Mouse (Mus musculus) hindbrain, embryonic 10.5 days (tissue): ENCODE results near the gene Fbxl19. TPM values are rescaled to one million over a fixed set of nuclear protein-coding genes. Genes with fewer than 3 reads are reported as not detected.
"Not testable (repeated sequence)": the region's sequence is repeated elsewhere in the genome, so short reads cannot be mapped to it uniquely, and the experiment has no call there.

ENCODE experiments used
- DNase-seq: peaks from one replicate; pipeline ENCODE4 v3.0.0-alpha.2; 2017; ENCODE audit warnings: low spot score
- H3K27ac ChIP-seq: fragments of 300-500 bp; sonication (generic); 2 replicates; pipeline ENCODE4 v1.5.1; 2016; ENCODE audit warnings: mild to moderate bottlenecking, moderate library complexity
- H3K27me3 ChIP-seq: fragments of 300-500 bp; sonication (generic); 2 replicates; pipeline ENCODE4 v1.6.1; 2016; ENCODE audit warnings: mild to moderate bottlenecking; ENCODE audit not compliant: poor library complexity, insufficient read depth, severe bottlenecking
- H3K36me3 ChIP-seq: fragments of 300-500 bp; sonication (generic); 2 replicates; pipeline ENCODE4 v1.6.1; 2016; ENCODE audit warnings: mild to moderate bottlenecking, moderate library complexity
- H3K4me1 ChIP-seq: fragments of 300-500 bp; sonication (generic); replicated peaks from 2 replicates; pipeline ENCODE4 v1.6.1; 2016; ENCODE audit warnings: mild to moderate bottlenecking
- H3K4me3 ChIP-seq: fragments of 300-500 bp; sonication (generic); 2 replicates; pipeline ENCODE4 v1.5.1; 2016; ENCODE audit warnings: mild to moderate bottlenecking, moderate library complexity
- H3K9me3 ChIP-seq: fragments of 300-500 bp; sonication (generic); 2 replicates; pipeline ENCODE4 v1.6.1; 2016; ENCODE audit warnings: mild to moderate bottlenecking, moderate library complexity
- WGBS: fragments of 180-500 bp; shearing (Covaris S2); methylation state at CpG from one replicate; pipeline ENCODE4 v1.1.7; 2016; 5-methylcytosine and 5-hydroxymethylcytosine counted together
- polyA plus RNA-seq: library from polyadenylated mRNA; unstranded; fragments of >200 nt; fragmentation: Nextera tagmentation; extraction: Ambion mirVana; gene quantifications from 2 replicates; pipeline ENCODE4 v1.2.1, GENCODE M21; 2016

Gene Fbxl19
- polyA plus RNA-seq, 1 experiment from 2014 or later, result 8.9 TPM

- Histone ChIP-seq H3K4me3 (no peak overlapping the region), H3K9me3 (no peaks in the 10 kb centered on the region), H3K4me1 (peaks cover 52% of the 10 kb centered on the region), H3K27me3 (no peaks in the 10 kb centered on the region), H3K27ac (no peak overlapping the region), H3K36me3 (peaks cover 13% of the 10 kb centered on the region)
- 91% methylated on average over 1 of the region's 1 CpGs for WGBS
- DNase-seq, result no peak
These were observed 28.2 kb downstream of the Fbxl19 start for GRCm38 (mm10) chr7:127772557-127772956.

- Histone ChIP-seq H3K9me3 (no peaks in the 10 kb centered on the region), H3K27me3 (no peaks in the 10 kb centered on the region), H3K4me1 (peaks cover 52% of the 10 kb centered on the region), H3K27ac (no peak overlapping the region), H3K4me3 (peak overlapping the region; percentile 16; the same call in 1 of the 2 replicates), H3K36me3 (peaks cover 5% of the 10 kb centered on the region)
- DNase-seq, result peak; percentile 67
- 45% methylated on average over 9 of the region's 9 CpGs for WGBS
These were observed 29.5 kb downstream of the Fbxl19 start for GRCm38 (mm10) chr7:127773664-127774384.

GRCm38 (mm10) chr7:127775837-127776236 lies 31.5 kb downstream of the Fbxl19 start:
- Histone ChIP-seq H3K36me3 (peaks cover 25% of the 10 kb centered on the region), H3K4me1 (peaks cover 34% of the 10 kb centered on the region), H3K4me3 (peak overlapping the region; percentile 94), H3K27ac (peak overlapping the region; percentile 100)
- 77% methylated on average over 7 of the region's 7 CpGs for WGBS
- H3K27me3 ChIP-seq, DNase-seq, H3K9me3 ChIP-seq: not testable (repeated sequence)

GRCm38 (mm10) chr7:127776426-127776825 lies 32.1 kb downstream of the Fbxl19 start, which contains the start of gene Setd1a:
Setd1a (plus strand) TSS chr7:127776670.
- WGBS, result under 1% methylated on average over 23 of the region's 23 CpGs
- no peaks in the 10 kb centered on the region for H3K27me3 ChIP-seq
- H3K4me1 ChIP-seq, result peaks cover 29% of the 10 kb centered on the region
- H3K4me3 ChIP-seq, result peak within 1 kb of the TSS; percentile 94
- no peaks in the 10 kb centered on the region for H3K9me3 ChIP-seq
- peak; percentile 85 for DNase-seq
- H3K27ac ChIP-seq, result peak within 1 kb of the TSS; percentile 100
- H3K36me3 ChIP-seq, result peaks cover 30% of the 10 kb centered on the region

GRCm38 (mm10) chr7:127776878-127777473 lies 32.6 kb downstream of the Fbxl19 start:
- Histone ChIP-seq H3K27ac (peak overlapping the region; percentile 100), H3K9me3 (no peaks in the 10 kb centered on the region), H3K4me3 (peak overlapping the region; percentile 94), H3K36me3 (peaks cover 36% of the 10 kb centered on the region), H3K27me3 (no peaks in the 10 kb centered on the region), H3K4me1 (peaks cover 29% of the 10 kb centered on the region)
- DNase-seq, result peak; percentile 95
- under 1% methylated on average over 70 of the region's 70 CpGs for WGBS

- 3% methylated on average over 66 of the region's 66 CpGs for WGBS
- peak; percentile 73 for DNase-seq
- peaks cover 29% of the 10 kb centered on the region for H3K4me1 ChIP-seq
- H3K27ac ChIP-seq, result peak overlapping the region; percentile 100
- H3K36me3 ChIP-seq, result peaks cover 43% of the 10 kb centered on the region
- H3K27me3 ChIP-seq, result no peaks in the 10 kb centered on the region
- peak overlapping the region; percentile 94 for H3K4me3 ChIP-seq
- no peaks in the 10 kb centered on the region for H3K9me3 ChIP-seq
These were observed 33.3 kb downstream of the Fbxl19 start for GRCm38 (mm10) chr7:127777474-127778266.

- WGBS, result 77% methylated on average over 4 of the region's 4 CpGs
These were observed 34.0 kb downstream of the Fbxl19 start for GRCm38 (mm10) chr7:127778350-127778749.

GRCm38 (mm10) chr7:127785308-127785707 lies 41.0 kb downstream of the Fbxl19 start, which contains the start of gene Gm49388:
Gm49388 (plus strand) TSS chr7:127785608.
- H3K27ac ChIP-seq, result no peak within 1 kb of the TSS

More at GRCm38 (mm10) chr7:127778350-127778749, 34.0 kb downstream of the Fbxl19 start:
- Histone ChIP-seq H3K4me1 (peaks cover 29% of the 10 kb centered on the region), H3K27me3 (no peaks in the 10 kb centered on the region), H3K9me3 (no peaks in the 10 kb centered on the region), H3K36me3 (peaks cover 50% of the 10 kb centered on the region), H3K4me3 (peak overlapping the region; percentile 94), H3K27ac (peak overlapping the region; percentile 100)
- DNase-seq, result no peak

GRCm38 (mm10) chr7:127797076-127797845 lies 52.9 kb downstream of the Fbxl19 start:
- DNase-seq, result no peak
- peaks cover 93% of the 10 kb centered on the region for H3K36me3 ChIP-seq
- 94% methylated on average over 23 of the region's 23 CpGs for WGBS
- H3K9me3 ChIP-seq, result no peaks in the 10 kb centered on the region
- H3K27ac ChIP-seq, result no peak overlapping the region
- no peaks in the 10 kb centered on the region for H3K27me3 ChIP-seq
- H3K4me1 ChIP-seq, result 0 out of 2 replicates have a peak, but pooled peaks cover 11% of the 10 kb centered on the region
- no peak overlapping the region for H3K4me3 ChIP-seq

More at GRCm38 (mm10) chr7:127785308-127785707, 41.0 kb downstream of the Fbxl19 start, which contains the start of gene Gm49388:
- Histone ChIP-seq H3K36me3 (peaks cover 100% of the 10 kb centered on the region), H3K27me3 (no peaks in the 10 kb centered on the region), H3K4me1 (no peaks in the 10 kb centered on the region), H3K9me3 (no peaks in the 10 kb centered on the region), H3K4me3 (no peak within 1 kb of the TSS)
- WGBS, result 94% methylated on average over 7 of the region's 7 CpGs
- no peak for DNase-seq

GRCm38 (mm10) chr7:127798591-127798990 lies 54.2 kb downstream of the Fbxl19 start:
- peaks cover 93% of the 10 kb centered on the region for H3K36me3 ChIP-seq
- 0 out of 2 replicates have a peak, but pooled peaks cover 11% of the 10 kb centered on the region for H3K4me1 ChIP-seq
- no peaks in the 10 kb centered on the region for H3K27me3 ChIP-seq
- no peak for DNase-seq
- no peaks in the 10 kb centered on the region for H3K9me3 ChIP-seq
- H3K4me3 ChIP-seq, result no peak overlapping the region
- WGBS, result 90% methylated on average over 4 of the region's 4 CpGs
- H3K27ac ChIP-seq, result no peak overlapping the region

GRCm38 (mm10) chr7:127799211-127799610 lies 54.9 kb downstream of the Fbxl19 start:
- H3K9me3 ChIP-seq, result no peaks in the 10 kb centered on the region
- H3K36me3 ChIP-seq, result peaks cover 93% of the 10 kb centered on the region
- H3K4me1 ChIP-seq, result 0 out of 2 replicates have a peak, but pooled peaks cover 11% of the 10 kb centered on the region
- 91% methylated on average over 13 of the region's 13 CpGs for WGBS
- no peaks in the 10 kb centered on the region for H3K27me3 ChIP-seq
- no peak overlapping the region for H3K27ac ChIP-seq
- no peak overlapping the region for H3K4me3 ChIP-seq
- DNase-seq, result no peak

- no peak for DNase-seq
- H3K36me3 ChIP-seq, result peaks cover 94% of the 10 kb centered on the region
These were observed 55.4 kb downstream of the Fbxl19 start for GRCm38 (mm10) chr7:127799738-127800137.

More at GRCm38 (mm10) chr7:127799738-127800137, 55.4 kb downstream of the Fbxl19 start:
- no peaks in the 10 kb centered on the region for H3K27me3 ChIP-seq
- WGBS, result 96% methylated on average over 1 of the region's 1 CpGs
- H3K4me3 ChIP-seq, result no peak overlapping the region
- no peak overlapping the region for H3K27ac ChIP-seq
- H3K9me3 ChIP-seq, result no peaks in the 10 kb centered on the region
- 0 out of 2 replicates have a peak, but pooled peaks cover 11% of the 10 kb centered on the region for H3K4me1 ChIP-seq
